Mouse (Mus musculus): ENCODE data around the gene Selenoo. TPM values are rescaled to one million over a fixed set of nuclear protein-coding genes. Genes with fewer than 3 reads are reported as not detected.

Gene Selenoo
- polyA plus RNA-seq, 1 experiment, result 37.1 TPM

DNA sequence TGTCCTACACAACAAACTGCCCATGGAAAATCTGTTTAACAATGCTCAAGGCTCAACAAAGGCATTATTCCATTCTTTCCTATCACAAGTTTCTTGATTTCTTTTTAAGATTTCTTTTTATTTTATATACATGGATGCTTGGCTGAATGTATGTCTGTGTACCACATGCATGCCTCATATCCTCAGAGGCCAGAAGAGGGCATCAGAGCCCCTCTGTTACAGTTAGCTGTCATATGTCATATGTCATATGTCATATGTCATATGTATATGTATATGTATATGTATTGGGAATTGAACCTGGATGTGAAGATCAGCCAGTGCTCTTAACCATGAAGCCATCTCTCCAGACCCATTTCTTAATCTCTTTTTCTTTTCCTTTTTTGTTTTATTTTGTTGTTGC, 29.1 kb downstream of the Selenoo start:
- no peak overlapping the region for H3K27ac ChIP-seq (ENCODE audit: insufficient read depth, low read length)
- H3K4me3 ChIP-seq (ENCODE audit: insufficient read depth, low read length), result no peak overlapping the region
- H3K4me1 ChIP-seq (ENCODE audit: control insufficient read depth, insufficient read depth, low read length), result peaks cover 11% of the 10 kb centered on the region
- no peak for TF ChIP-seq POLR2A (IDR thresholded peaks at IDR 0.05; ENCODE audit: extremely low read depth, insufficient read depth, low read length)
- TF ChIP-seq CTCF (IDR thresholded peaks at IDR 0.05; ENCODE audit: extremely low read depth, insufficient read depth, low read length), result no peak

DNA sequence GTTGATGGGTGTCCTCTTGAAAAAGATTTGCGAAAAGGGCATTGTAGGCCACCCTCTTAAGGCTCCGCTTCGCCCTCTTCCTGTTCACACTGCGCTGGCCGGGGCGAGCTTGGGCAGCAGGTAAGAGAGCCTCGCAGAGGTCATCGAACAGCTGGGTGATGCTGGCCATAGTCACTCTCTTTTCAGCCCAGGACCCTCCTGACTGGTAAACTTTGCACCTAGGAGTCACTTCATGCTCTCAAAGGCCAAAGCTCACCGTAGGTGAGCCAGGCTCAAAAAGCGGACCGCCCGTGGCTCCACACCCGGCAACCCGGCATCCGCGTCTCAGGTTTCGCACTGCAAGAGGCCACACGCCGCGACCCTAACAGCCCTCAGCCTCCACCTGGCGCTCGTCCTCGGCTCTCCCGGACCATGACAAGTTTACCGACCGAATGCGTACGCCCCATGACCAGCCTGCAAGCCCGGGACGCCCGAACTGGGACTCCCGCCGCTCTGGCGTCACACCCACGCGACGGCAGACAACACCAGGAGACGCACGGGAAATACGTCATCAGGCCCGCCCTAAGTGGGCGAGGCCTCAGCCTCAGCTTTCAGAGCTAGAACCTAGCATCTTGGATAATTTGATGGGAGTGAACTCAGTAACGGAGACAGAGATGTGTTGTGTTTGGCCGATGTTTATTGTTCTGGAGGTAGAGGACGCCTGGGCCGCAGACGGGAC, 33.9 kb downstream of the Selenoo start, which contains the start of gene Tubgcp6:
TSS of gene Tubgcp6 (minus strand) at position 464 of the 718 bp plus-strand sequence.
- H3K4me1 ChIP-seq (ENCODE audit: control insufficient read depth, insufficient read depth, low read length), result peaks cover 12% of the 10 kb centered on the region
- TF ChIP-seq CTCF (IDR thresholded peaks at IDR 0.05; ENCODE audit: extremely low read depth, insufficient read depth, low read length) (no peak), POLR2A (IDR thresholded peaks at IDR 0.05; ENCODE audit: extremely low read depth, insufficient read depth, low read length) (peak; percentile 95)
- H3K27ac ChIP-seq (ENCODE audit: insufficient read depth, low read length), result peak within 1 kb of the TSS; percentile 9
- H3K4me3 ChIP-seq (ENCODE audit: insufficient read depth, low read length), result peak within 1 kb of the TSS; percentile 68

DNA sequence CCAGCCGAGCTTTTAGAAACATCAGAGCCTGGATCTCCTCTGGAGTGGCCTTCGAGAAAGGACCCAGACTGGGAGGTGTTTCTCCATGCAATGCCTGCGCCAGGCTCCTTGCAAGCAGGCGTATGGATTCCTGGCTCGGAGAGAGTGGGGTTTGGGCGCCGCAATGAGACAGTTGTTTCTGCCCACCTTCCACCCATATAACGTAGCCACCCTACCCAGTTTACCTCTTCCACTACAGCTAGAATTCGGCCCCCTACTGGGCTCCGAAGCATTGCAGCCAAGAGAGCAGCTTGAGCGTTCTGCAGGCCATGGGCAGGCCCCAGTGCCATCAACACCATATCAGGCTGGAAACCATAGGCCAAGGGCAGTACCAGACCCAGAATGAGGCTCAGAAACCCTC, 34.7 kb downstream of the Selenoo start:
- peaks cover 12% of the 10 kb centered on the region for H3K4me1 ChIP-seq (ENCODE audit: control insufficient read depth, insufficient read depth, low read length)
- peak overlapping the region; percentile 9 for H3K27ac ChIP-seq (ENCODE audit: insufficient read depth, low read length)
- peak overlapping the region; percentile 68 for H3K4me3 ChIP-seq (ENCODE audit: insufficient read depth, low read length)
- TF ChIP-seq CTCF (IDR thresholded peaks at IDR 0.05; ENCODE audit: extremely low read depth, insufficient read depth, low read length) (peak; percentile 31), POLR2A (IDR thresholded peaks at IDR 0.05; ENCODE audit: extremely low read depth, insufficient read depth, low read length) (0 out of 2 replicates have a peak, but pooled peaks have one; percentile 27)

DNA sequence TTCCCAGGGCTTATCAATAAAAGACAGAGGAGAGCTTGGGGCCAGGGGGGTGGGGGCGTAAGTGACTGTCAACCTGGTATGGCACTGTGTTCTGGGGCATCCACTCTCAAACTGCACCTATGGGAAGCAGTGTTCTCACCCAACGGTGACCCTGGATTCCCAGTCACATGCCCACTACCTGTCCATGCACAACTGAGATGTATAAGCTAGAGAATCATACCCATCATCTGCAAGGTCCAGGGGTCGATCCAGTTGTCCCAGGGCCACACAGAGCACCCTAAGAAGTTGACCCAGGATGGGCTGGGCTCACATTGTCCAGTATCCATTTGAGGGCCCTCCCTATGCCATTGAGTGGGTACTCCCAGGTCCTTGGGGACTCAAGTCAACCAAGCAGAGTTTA, 35.4 kb downstream of the Selenoo start:
- peaks cover 12% of the 10 kb centered on the region for H3K4me1 ChIP-seq (ENCODE audit: control insufficient read depth, insufficient read depth, low read length)
- H3K4me3 ChIP-seq (ENCODE audit: insufficient read depth, low read length), result no peak overlapping the region
- H3K27ac ChIP-seq (ENCODE audit: insufficient read depth, low read length), result no peak overlapping the region
- TF ChIP-seq POLR2A (IDR thresholded peaks at IDR 0.05; ENCODE audit: extremely low read depth, insufficient read depth, low read length), result no peak
- no peak for TF ChIP-seq CTCF (IDR thresholded peaks at IDR 0.05; ENCODE audit: extremely low read depth, insufficient read depth, low read length)

DNA sequence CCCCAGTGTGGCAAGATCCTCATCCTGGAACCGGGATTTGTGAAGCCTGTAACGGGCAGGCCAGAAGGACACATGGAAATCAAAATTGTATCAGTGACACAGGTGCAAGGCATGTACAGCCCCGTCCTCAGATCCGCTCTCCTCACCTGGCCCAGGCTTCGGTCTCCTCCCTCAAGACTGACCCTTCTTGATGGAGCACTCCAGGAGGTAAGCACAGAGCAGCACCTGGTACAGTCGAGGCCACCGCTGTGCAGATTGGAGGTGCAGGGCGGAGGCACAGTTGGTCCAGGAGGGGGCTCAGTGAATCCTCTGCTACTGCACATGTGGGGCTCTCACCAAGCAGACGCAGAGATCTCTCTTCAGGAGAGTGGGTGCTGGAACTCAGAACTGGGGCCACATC, 36.5 kb downstream of the Selenoo start:
- Histone ChIP-seq H3K27ac (ENCODE audit: insufficient read depth, low read length) (no peak overlapping the region), H3K4me1 (ENCODE audit: control insufficient read depth, insufficient read depth, low read length) (peaks cover 8% of the 10 kb centered on the region), H3K4me3 (ENCODE audit: insufficient read depth, low read length) (no peak overlapping the region)
- no peak for TF ChIP-seq CTCF (IDR thresholded peaks at IDR 0.05; ENCODE audit: extremely low read depth, insufficient read depth, low read length)
- no peak for TF ChIP-seq POLR2A (IDR thresholded peaks at IDR 0.05; ENCODE audit: extremely low read depth, insufficient read depth, low read length)

DNA sequence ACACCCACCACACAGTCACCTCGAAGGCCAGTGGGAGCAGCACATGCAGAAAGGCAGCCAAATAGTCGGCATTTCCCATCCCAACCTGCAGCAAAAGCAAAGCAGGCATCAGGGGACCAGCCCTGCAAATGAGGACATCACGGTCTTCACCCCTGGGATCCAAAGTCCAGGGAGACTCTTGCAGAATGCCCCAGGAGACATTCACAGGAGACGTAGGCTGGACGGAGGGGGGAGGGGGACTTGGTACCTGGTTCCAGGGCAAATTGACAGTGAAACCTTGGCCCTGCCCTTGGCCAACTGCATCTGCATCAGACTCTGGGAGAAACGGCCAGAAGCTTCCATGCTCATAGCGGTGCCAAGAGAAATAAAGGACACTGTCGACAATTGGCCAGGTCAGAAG, 37.7 kb downstream of the Selenoo start:
- no peak overlapping the region for H3K27ac ChIP-seq (ENCODE audit: insufficient read depth, low read length)
- H3K4me1 ChIP-seq (ENCODE audit: control insufficient read depth, insufficient read depth, low read length), result peaks cover 6% of the 10 kb centered on the region
- TF ChIP-seq POLR2A (IDR thresholded peaks at IDR 0.05; ENCODE audit: extremely low read depth, insufficient read depth, low read length), result no peak
- TF ChIP-seq CTCF (IDR thresholded peaks at IDR 0.05; ENCODE audit: extremely low read depth, insufficient read depth, low read length), result no peak
- no peak overlapping the region for H3K4me3 ChIP-seq (ENCODE audit: insufficient read depth, low read length)

GRCm38 (mm10) chr15:89127364-89127940, 38.6 kb downstream of the Selenoo start:
- no peak overlapping the region for H3K27ac ChIP-seq (ENCODE audit: insufficient read depth, low read length)
- peak overlapping the region; percentile 57 for H3K4me3 ChIP-seq (ENCODE audit: insufficient read depth, low read length)
- TF ChIP-seq POLR2A (IDR thresholded peaks at IDR 0.05; ENCODE audit: extremely low read depth, insufficient read depth, low read length) (no peak), CTCF (IDR thresholded peaks at IDR 0.05; ENCODE audit: extremely low read depth, insufficient read depth, low read length) (no peak)
- H3K4me1 ChIP-seq (ENCODE audit: control insufficient read depth, insufficient read depth, low read length), result peaks cover 3% of the 10 kb centered on the region; the same call in 1 of the 2 replicates

DNA sequence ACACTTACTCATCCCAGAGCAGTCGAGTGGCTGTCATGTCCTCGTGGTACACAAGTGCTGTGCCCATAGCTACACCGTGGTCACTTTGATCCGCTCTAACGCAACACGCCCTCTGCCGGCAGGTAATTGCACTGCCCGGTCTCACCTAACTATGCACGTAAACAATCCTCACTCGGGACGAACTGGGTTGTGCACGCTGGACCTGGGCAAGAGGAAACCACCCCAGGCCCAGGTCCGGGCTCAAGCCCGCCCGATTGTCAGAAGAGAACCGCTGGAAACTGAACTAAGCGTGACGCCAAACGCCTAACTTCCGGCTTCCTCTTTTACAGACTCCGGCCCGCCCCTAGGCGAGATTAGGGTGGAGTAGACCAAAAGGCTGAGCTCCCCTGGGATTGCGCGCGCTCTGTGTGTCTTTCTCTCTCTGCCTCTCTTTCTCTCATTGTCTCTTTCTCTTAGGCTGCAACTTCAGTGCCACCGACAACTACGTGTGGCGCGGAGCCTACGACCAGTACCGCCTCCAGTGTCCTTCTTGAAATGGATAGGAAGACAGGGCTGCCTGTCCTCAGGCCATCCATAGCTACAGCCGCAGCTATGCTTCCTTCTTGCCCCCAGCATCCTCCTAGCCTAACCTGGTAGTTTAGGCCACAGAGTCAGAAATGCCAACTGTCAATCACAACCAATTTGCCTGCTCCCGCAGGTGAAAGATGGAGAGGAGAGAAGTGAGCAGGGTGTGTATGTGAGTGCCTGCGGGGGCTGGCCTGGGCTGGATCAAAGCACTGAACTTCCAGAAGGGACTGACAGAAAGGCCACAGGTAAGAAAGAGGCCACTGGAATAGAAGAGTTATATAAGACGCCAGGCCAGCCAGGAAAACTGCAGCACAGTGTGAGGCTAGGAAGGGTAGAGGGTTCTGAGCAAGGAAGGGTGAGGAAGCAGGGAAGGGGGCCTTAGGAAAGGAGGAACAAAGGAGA, 39.8 kb downstream of the Selenoo start, which contains the start of gene Hdac10:
TSS of gene Hdac10 (minus strand) at position 319 of the 969 bp plus-strand sequence.
- peak within 1 kb of the TSS; percentile 38 for H3K27ac ChIP-seq (ENCODE audit: insufficient read depth, low read length)
- peaks cover 3% of the 10 kb centered on the region; the same call in 1 of the 2 replicates for H3K4me1 ChIP-seq (ENCODE audit: control insufficient read depth, insufficient read depth, low read length)
- peak within 1 kb of the TSS; percentile 57 for H3K4me3 ChIP-seq (ENCODE audit: insufficient read depth, low read length)
- TF ChIP-seq POLR2A (IDR thresholded peaks at IDR 0.05; ENCODE audit: extremely low read depth, insufficient read depth, low read length), result peak; percentile 55; the same call in 1 of the 2 replicates
- peak; percentile 88 for TF ChIP-seq CTCF (IDR thresholded peaks at IDR 0.05; ENCODE audit: extremely low read depth, insufficient read depth, low read length)

DNA sequence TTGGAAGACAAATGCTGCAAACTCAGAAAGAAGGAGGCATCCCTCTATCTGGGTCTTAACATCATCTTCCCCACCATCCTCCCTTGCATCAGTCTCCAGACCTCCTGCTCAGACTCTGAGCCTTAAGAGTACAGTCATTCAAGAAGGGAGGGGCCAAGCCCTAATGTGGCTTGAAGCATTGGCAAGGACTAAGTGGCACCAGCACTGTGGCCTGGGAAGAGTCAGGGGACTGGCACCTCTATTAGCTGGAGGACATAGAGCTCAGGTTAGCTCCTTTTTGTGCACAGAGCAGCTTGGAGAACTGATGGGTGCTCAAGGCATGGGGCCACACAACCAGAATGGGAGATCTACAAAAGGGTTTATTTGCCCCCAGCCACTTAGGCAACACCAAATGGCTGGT, 41.4 kb downstream of the Selenoo start:
- H3K27ac ChIP-seq (ENCODE audit: insufficient read depth, low read length), result no peak overlapping the region
- TF ChIP-seq POLR2A (IDR thresholded peaks at IDR 0.05; ENCODE audit: extremely low read depth, insufficient read depth, low read length) (no peak), CTCF (IDR thresholded peaks at IDR 0.05; ENCODE audit: extremely low read depth, insufficient read depth, low read length) (no peak)
- no peak overlapping the region for H3K4me3 ChIP-seq (ENCODE audit: insufficient read depth, low read length)
- peaks cover 3% of the 10 kb centered on the region; the same call in 1 of the 2 replicates for H3K4me1 ChIP-seq (ENCODE audit: control insufficient read depth, insufficient read depth, low read length)
